Mouse (Mus musculus): Measurements from ENCODE around the gene Ifnz. TPM values are rescaled to one million over a fixed set of nuclear protein-coding genes. Genes with fewer than 3 reads are reported as not detected.
"Not testable (repeated sequence)": the region's sequence is repeated elsewhere in the genome, so short reads cannot be mapped to it uniquely, and the experiment has no call there.

Gene Ifnz
- polyA plus RNA-seq, 1 experiment, result not detected

DNA sequence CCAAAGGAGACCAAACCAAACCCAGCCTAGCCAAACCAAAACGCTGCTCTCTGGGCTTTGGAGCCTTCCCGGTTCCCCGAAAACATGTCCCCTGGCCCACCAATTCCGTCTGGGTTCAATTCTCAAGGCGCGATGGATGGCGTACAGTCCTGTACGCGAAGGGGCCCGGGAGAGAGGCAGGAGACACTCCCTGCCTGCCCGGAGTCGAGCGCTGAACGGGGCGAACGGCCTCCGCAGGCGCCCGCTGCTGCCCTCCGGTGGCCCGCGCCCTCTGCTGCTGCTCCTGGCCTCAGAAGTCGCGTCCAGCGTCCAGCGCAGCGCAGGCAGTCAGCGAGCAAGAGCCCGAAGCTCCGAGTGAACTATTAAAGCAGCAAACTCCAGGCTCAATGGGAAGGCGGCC is 404 bp downstream of the Ifnz start:
- not testable (repeated sequence) for H3K4me3 ChIP-seq (ENCODE audit: control insufficient read depth, low read depth, low read length); H3K36me3 ChIP-seq (ENCODE audit: control insufficient read depth, insufficient read depth, low read length); H3K27ac ChIP-seq (ENCODE audit: control insufficient read depth, insufficient read depth, low read depth, low read length); H3K27me3 ChIP-seq (ENCODE audit: control insufficient read depth, insufficient read depth, low read length); H3K4me1 ChIP-seq (ENCODE audit: control insufficient read depth, insufficient read depth, low read length)

DNA sequence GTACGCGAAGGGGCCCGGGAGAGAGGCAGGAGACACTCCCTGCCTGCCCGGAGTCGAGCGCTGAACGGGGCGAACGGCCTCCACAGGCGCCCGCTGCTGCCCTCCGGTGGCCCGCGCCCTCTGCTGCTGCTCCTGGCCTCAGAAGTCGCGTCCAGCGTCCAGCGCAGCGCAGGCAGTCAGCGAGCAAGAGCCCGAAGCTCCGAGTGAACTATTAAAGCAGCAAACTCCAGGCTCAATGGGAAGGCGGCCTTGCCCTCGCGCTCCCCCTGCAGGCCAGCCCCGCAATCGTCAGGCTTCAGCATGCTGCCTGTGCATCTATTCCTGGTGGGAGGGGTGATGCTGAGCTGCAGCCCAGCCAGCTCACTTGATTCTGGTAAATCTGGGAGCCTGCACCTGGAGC is 3.5 kb downstream of the Ifnz start, which contains the start of gene Gm13276:
Gm13276 (plus strand) TSS at position 301 of the 400 bp plus-strand sequence.
- H3K4me3 ChIP-seq (ENCODE audit: control insufficient read depth, low read depth, low read length); H3K27me3 ChIP-seq (ENCODE audit: control insufficient read depth, insufficient read depth, low read length); H3K36me3 ChIP-seq (ENCODE audit: control insufficient read depth, insufficient read depth, low read length); H3K4me1 ChIP-seq (ENCODE audit: control insufficient read depth, insufficient read depth, low read length); H3K27ac ChIP-seq (ENCODE audit: control insufficient read depth, insufficient read depth, low read depth, low read length): not testable (repeated sequence)

GRCm38 (mm10) chr4:88788402-88788801 is 6.5 kb downstream of the Ifnz start, which contains the start of gene Gm13277:
Gene Gm13277, plus strand, starts transcription at chr4:88788632.
- H3K4me3 ChIP-seq (ENCODE audit: control insufficient read depth, low read depth, low read length); H3K36me3 ChIP-seq (ENCODE audit: control insufficient read depth, insufficient read depth, low read length); H3K27ac ChIP-seq (ENCODE audit: control insufficient read depth, insufficient read depth, low read depth, low read length); H3K27me3 ChIP-seq (ENCODE audit: control insufficient read depth, insufficient read depth, low read length); H3K4me1 ChIP-seq (ENCODE audit: control insufficient read depth, insufficient read depth, low read length): not testable (repeated sequence)
- peak; percentile 27; the same call in 1 of the 2 replicates for TF ChIP-seq CTCF (IDR thresholded peaks at IDR 0.05; ENCODE audit: control insufficient read depth, insufficient read depth, insufficient replicate concordance, low read depth, low read length)

DNA sequence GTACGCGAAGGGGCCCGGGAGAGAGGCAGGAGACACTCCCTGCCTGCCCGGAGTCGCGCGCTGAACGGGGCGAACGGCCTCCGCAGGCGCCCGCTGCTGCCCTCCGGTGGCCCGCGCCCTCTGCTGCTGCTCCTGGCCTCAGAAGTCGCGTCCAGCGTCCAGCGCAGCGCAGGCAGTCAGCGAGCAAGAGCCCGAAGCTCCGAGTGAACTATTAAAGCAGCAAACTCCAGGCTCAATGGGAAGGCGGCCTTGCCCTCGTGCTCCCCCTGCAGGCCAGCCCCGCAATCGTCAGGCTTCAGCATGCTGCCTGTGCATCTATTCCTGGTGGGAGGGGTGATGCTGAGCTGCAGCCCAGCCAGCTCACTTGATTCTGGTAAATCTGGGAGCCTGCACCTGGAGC is 9.3 kb downstream of the Ifnz start, which contains the start of gene Gm13278:
Gm13278 (plus strand) TSS at position 301 of the 400 bp plus-strand sequence.
- H3K4me3 ChIP-seq (ENCODE audit: control insufficient read depth, low read depth, low read length); H3K36me3 ChIP-seq (ENCODE audit: control insufficient read depth, insufficient read depth, low read length); H3K27me3 ChIP-seq (ENCODE audit: control insufficient read depth, insufficient read depth, low read length); H3K27ac ChIP-seq (ENCODE audit: control insufficient read depth, insufficient read depth, low read depth, low read length); H3K4me1 ChIP-seq (ENCODE audit: control insufficient read depth, insufficient read depth, low read length): not testable (repeated sequence)

DNA sequence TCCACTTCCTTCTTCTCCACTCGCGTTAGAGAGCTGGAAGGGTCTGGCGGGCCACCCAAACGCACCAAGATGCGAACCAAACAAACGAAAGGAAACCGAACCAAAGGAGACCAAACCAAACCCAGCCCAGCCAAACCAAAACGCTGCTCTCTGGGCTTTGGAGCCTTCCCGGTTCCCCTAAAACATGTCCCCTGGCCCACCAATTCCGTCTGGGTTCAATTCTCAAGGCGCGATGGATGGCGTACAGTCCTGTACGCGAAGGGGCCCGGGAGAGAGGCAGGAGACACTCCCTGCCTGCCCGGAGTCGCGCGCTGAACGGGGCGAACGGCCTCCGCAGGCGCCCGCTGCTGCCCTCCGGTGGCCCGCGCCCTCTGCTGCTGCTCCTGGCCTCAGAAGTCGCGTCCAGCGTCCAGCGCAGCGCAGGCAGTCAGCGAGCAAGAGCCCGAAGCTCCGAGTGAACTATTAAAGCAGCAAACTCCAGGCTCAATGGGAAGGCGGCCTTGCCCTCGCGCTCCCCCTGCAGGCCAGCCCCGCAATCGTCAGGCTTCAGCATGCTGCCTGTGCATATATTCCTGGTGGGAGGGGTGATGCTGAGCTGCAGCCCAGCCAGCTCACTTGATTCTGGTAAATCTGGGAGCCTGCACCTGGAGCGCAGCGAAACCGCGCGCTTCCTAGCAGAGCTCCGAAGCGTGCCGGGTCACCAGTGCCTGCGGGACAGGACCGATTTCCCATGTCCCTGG is 12.2 kb downstream of the Ifnz start, which contains the start of gene Gm13275:
Gm13275 (plus strand) TSS at position 552 of the 740 bp plus-strand sequence.
- not testable (repeated sequence) for H3K4me3 ChIP-seq (ENCODE audit: control insufficient read depth, low read depth, low read length); H3K27me3 ChIP-seq (ENCODE audit: control insufficient read depth, insufficient read depth, low read length); H3K4me1 ChIP-seq (ENCODE audit: control insufficient read depth, insufficient read depth, low read length); H3K27ac ChIP-seq (ENCODE audit: control insufficient read depth, insufficient read depth, low read depth, low read length); H3K36me3 ChIP-seq (ENCODE audit: control insufficient read depth, insufficient read depth, low read length)

DNA sequence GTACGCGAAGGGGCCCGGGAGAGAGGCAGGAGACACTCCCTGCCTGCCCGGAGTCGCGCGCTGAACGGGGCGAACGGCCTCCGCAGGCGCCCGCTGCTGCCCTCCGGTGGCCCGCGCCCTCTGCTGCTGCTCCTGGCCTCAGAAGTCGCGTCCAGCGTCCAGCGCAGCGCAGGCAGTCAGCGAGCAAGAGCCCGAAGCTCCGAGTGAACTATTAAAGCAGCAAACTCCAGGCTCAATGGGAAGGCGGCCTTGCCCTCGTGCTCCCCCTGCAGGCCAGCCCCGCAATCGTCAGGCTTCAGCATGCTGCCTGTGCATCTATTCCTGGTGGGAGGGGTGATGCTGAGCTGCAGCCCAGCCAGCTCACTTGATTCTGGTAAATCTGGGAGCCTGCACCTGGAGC is 15.2 kb downstream of the Ifnz start, which contains the start of gene Gm13279:
Gm13279 (plus strand) TSS at position 301 of the 400 bp plus-strand sequence.
- not testable (repeated sequence) for H3K4me3 ChIP-seq (ENCODE audit: control insufficient read depth, low read depth, low read length); H3K4me1 ChIP-seq (ENCODE audit: control insufficient read depth, insufficient read depth, low read length); H3K36me3 ChIP-seq (ENCODE audit: control insufficient read depth, insufficient read depth, low read length); H3K27me3 ChIP-seq (ENCODE audit: control insufficient read depth, insufficient read depth, low read length); H3K27ac ChIP-seq (ENCODE audit: control insufficient read depth, insufficient read depth, low read depth, low read length)

GRCm38 (mm10) chr4:88799365-88799764 is 17.4 kb downstream of the Ifnz start, which contains the start of gene Gm13285:
Gene Gm13285, plus strand, starts transcription at chr4:88799665.
- H3K4me1 ChIP-seq (ENCODE audit: control insufficient read depth, insufficient read depth, low read length); H3K36me3 ChIP-seq (ENCODE audit: control insufficient read depth, insufficient read depth, low read length); H3K27ac ChIP-seq (ENCODE audit: control insufficient read depth, insufficient read depth, low read depth, low read length); H3K4me3 ChIP-seq (ENCODE audit: control insufficient read depth, low read depth, low read length); H3K27me3 ChIP-seq (ENCODE audit: control insufficient read depth, insufficient read depth, low read length): not testable (repeated sequence)

DNA sequence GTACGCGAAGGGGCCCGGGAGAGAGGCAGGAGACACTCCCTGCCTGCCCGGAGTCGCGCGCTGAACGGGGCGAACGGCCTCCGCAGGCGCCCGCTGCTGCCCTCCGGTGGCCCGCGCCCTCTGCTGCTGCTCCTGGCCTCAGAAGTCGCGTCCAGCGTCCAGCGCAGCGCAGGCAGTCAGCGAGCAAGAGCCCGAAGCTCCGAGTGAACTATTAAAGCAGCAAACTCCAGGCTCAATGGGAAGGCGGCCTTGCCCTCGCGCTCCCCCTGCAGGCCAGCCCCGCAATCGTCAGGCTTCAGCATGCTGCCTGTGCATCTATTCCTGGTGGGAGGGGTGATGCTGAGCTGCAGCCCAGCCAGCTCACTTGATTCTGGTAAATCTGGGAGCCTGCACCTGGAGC is 21.0 kb downstream of the Ifnz start, which contains the start of gene Gm13287:
Gm13287 (plus strand) TSS at position 301 of the 400 bp plus-strand sequence.
- not testable (repeated sequence) for H3K27me3 ChIP-seq (ENCODE audit: control insufficient read depth, insufficient read depth, low read length); H3K36me3 ChIP-seq (ENCODE audit: control insufficient read depth, insufficient read depth, low read length); H3K27ac ChIP-seq (ENCODE audit: control insufficient read depth, insufficient read depth, low read depth, low read length); H3K4me1 ChIP-seq (ENCODE audit: control insufficient read depth, insufficient read depth, low read length); H3K4me3 ChIP-seq (ENCODE audit: control insufficient read depth, low read depth, low read length)

GRCm38 (mm10) chr4:88805231-88805630 is 23.3 kb downstream of the Ifnz start, which contains the start of gene Gm13288:
Gene Gm13288, plus strand, starts transcription at chr4:88805531.
- H3K4me3 ChIP-seq (ENCODE audit: control insufficient read depth, low read depth, low read length); H3K4me1 ChIP-seq (ENCODE audit: control insufficient read depth, insufficient read depth, low read length); H3K27ac ChIP-seq (ENCODE audit: control insufficient read depth, insufficient read depth, low read depth, low read length); H3K36me3 ChIP-seq (ENCODE audit: control insufficient read depth, insufficient read depth, low read length); H3K27me3 ChIP-seq (ENCODE audit: control insufficient read depth, insufficient read depth, low read length): not testable (repeated sequence)

GRCm38 (mm10) chr4:88805761-88806160 is 23.8 kb downstream of the Ifnz start:
- H3K4me3 ChIP-seq (ENCODE audit: control insufficient read depth, low read depth, low read length); H3K27ac ChIP-seq (ENCODE audit: control insufficient read depth, insufficient read depth, low read depth, low read length); H3K36me3 ChIP-seq (ENCODE audit: control insufficient read depth, insufficient read depth, low read length); H3K4me1 ChIP-seq (ENCODE audit: control insufficient read depth, insufficient read depth, low read length); H3K27me3 ChIP-seq (ENCODE audit: control insufficient read depth, insufficient read depth, low read length): not testable (repeated sequence)
